Mouse (Mus musculus) heart, postnatal 0 days (tissue): ENCODE measurements around the gene Mgst1.

Source experiments
- CTCF ChIP-seq: IDR thresholded peaks from 2 replicates; pipeline ENCODE4 v1.5.1; 2016; ENCODE audit warnings: antibody characterized with exemption, control low read depth, low read depth
- EP300 ChIP-seq: IDR thresholded peaks from 2 replicates; pipeline ENCODE4 v1.6.1; 2016; ENCODE audit warnings: antibody characterized with exemption, low read depth

GRCm38 (mm10) chr6:138092432-138092831, 47.7 kb upstream of the Mgst1 start:
- TF ChIP-seq CTCF = no peak
- TF ChIP-seq EP300 = no peak
